Mouse (Mus musculus) spleen, adult 2 months (tissue): ENCODE measurements around the gene Csf2rb.

ENCODE experiments used
- CTCF ChIP-seq: fragments of 200-500 bp; IDR thresholded peaks from 2 replicates; pipeline ENCODE4 v1.5.1; 2011; ENCODE audit warnings: mild to moderate bottlenecking, inconsistent platforms; ENCODE audit not compliant: insufficient read depth, insufficient read length, insufficient replicate concordance; ENCODE audit errors: extremely low read depth
- POLR2A ChIP-seq: fragments of 200-500 bp; IDR thresholded peaks from 2 replicates; pipeline ENCODE4 v1.6.1; 2011; ENCODE audit warnings: low read depth, low read length, inconsistent platforms

DNA sequence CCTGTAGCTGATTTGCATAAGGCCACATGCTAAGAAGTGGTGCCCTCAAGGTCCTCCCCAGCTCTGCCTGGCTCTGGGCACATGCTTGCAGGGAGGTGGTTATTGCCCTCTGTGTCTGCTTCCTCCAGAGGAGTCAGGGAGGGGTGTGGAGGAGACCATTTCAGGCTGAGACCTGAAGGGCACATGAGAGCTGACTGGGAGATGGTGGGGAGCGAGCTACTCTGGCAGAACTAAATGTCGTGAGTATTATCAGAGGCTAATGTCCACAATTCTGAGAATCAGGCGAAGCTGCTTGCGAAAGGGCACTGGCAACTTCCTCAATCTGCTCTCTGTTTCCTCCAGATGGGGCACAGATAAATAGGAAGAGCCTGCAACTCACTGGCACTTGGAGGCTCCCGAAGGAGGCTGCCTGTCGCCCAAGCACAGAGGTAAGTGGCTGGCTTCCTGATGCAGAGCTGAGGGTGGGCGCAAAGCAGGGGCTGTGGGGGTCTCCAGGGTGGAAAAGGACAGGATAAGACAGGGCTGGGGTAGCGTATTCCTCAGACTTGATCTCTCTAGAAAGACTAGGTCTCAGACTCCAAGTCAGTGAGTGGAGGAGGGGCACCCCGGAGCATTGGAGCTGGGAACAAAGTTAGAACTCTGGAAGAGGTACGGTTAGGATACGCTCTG is at the start of gene Csf2rb:
- TF ChIP-seq CTCF (no peak), POLR2A (no peak)
